Mouse (Mus musculus): ENCODE results near the gene Adamtsl1.

DNA sequence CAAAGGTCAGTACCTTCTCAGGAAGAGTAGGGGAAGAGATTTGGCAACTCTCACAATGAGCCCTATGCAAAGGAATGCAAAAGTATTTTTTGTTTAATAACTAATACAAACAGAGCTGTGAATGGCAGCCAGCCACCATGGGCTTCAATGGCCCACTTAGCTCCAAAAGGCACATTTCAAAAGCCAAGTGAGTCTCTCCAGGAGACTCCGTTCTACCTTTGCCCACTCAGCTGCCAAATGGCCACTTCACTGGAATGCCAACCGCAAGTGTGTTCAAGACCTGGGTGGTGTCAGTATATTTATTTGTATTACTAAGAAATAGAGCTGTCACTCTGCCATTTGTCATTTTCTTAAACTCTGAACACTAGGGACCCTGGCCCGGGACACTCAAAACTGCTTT is 800.5 kb downstream of the Adamtsl1 start:
- TF ChIP-seq ZC3H11A (IDR thresholded peaks at IDR 0.05; ENCODE audit: borderline replicate concordance, low read depth, low read length): no peak
- no peak for TF ChIP-seq MAFK (IDR thresholded peaks at IDR 0.05; ENCODE audit: insufficient read depth, low read depth, low read length)

Measured in ES-E14 (cell line).